Mouse (Mus musculus) brain, adult 10 weeks (tissue): Measurements from ENCODE around the gene Pabpc6. TPM values are rescaled to one million over a fixed set of nuclear protein-coding genes. Genes with fewer than 3 reads are reported as not detected.

Experiments used
- polyA plus RNA-seq: library from polyadenylated mRNA; stranded (reverse); fragments of 350-450 nt; fragmentation: Illumina TruSeq; extraction: RNeasy Lipid Tissue Mini Kit (QIAGEN cat#74804); gene quantifications from one replicate; pipeline ENCODE4 v1.2.3, GENCODE M21; 2015; ENCODE audit warnings: low read depth, low replicate concordance

Gene Pabpc6
- polyA plus RNA-seq = 0.13 TPM

GRCm38 (mm10) chr17:9669283-9669905, at the start of gene Pabpc6:
Gene Pabpc6, minus strand, starts transcription at chr17:9669717.

Other genes with a start within 250 kb of the Pabpc6 start
- gene Gm17728, start 247.7 kb downstream of the Pabpc6 start, polyA plus RNA-seq = not detected